Mouse (Mus musculus): Measurements from ENCODE around the gene Hoxb1.

- TF ChIP-seq CTCF (IDR thresholded peaks at IDR 0.05) (no peak), POLR2A (IDR thresholded peaks at IDR 0.05; ENCODE audit: insufficient read depth, low read depth, low read length) (no peak), EP300 (IDR thresholded peaks at IDR 0.05; ENCODE audit: insufficient read depth, low read depth, low read length) (no peak)
These were observed 12.1 kb upstream of the Hoxb1 start for GRCm38 (mm10) chr11:96353522-96353841.
